Mouse (Mus musculus) left cerebral cortex, postnatal 10 days (tissue): ENCODE measurements around the gene Krtap5-5. TPM values are rescaled to one million over a fixed set of nuclear protein-coding genes. Genes with fewer than 3 reads are reported as not detected.
"Not testable (repeated sequence)": the region's sequence is repeated elsewhere in the genome, so short reads cannot be mapped to it uniquely, and the experiment has no call there.

ENCODE experiments used
- DNase-seq, 2 experiments: peaks; one replicate each; pipeline ENCODE4 v3.0.0; 2021 to 2022; ENCODE audit warnings: low spot score in 2 of 2, mixed read lengths in 1 of 2; ENCODE audit errors: extremely low spot score in 1 of 2
- intact Hi-C: fragments of 180-260 bp; cut with DNase I; formaldehyde crosslinking; loops from one replicate; pipeline ENCODE4 v1.15.1; 2025
- total RNA-seq, 2 experiments: library from RNA; stranded (reverse); gene quantifications; 2 replicates each; pipeline ENCODE4 v1.2.3; 2021

Krtap5-5 gene
- total RNA-seq: not detected

DNA sequence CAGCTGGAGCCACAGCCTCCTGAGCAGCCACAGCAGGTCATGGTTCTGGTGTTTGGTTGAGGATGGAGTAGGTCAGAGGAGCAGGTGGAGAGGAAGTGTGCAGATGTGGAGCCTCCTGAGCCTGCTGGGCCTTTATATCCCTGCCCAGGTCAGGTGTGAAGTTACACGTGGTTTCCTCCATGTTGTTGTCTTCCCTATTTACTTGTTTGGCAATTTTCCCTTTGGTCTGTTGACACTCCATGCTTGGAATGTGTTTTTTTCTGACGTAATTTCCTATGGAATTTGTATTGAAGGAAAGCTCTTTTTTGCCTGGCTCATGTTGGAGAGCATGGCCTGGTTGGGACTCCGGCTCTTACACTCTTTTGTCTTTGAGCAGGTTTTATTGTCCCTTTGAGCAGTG is at the start of gene Krtap5-5:
Gene Krtap5-5 (minus strand): TSS at position 101 of the 400 bp plus-strand sequence.
- intact Hi-C loops, DNase-seq: not testable (repeated sequence)

GRCm38 (mm10) chr7:142279291-142279690 is 49.5 kb upstream of the Krtap5-5 start:
- intact Hi-C loops, DNase-seq: not testable (repeated sequence)

- intact Hi-C loops: loop anchor here (1.0 kb wide), 1 partner anchor 15 kb away; no protein-coding TSS in a partner anchor
- DNase-seq: peak; percentile 39 to 79
Measured at GRCm38 (mm10) chr7:142278183-142278582, 48.4 kb upstream of the Krtap5-5 start.

DNA sequence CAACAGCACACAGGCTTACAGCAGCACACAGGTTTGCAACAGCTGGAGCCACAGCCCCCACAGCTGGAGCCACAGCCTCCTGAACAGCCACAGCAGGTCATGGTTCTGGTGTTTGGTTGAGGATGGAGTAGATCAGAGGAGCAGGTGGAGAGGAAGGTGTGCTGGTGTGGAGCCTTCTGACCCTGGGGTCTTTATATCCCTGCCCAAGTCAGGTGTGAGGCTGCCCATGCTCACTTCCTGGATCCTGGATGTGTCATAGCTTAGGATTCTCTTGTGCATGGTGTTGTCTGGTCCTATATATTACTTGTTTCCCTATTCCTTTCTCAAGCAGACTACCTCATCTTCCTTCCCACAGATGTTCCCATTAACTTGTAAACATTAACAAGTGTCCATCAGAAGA is 44.5 kb upstream of the Krtap5-5 start, which contains the start of gene Gm4559:
Gene Gm4559 (minus strand): TSS at position 101 of the 400 bp plus-strand sequence.
- intact Hi-C loops, DNase-seq: not testable (repeated sequence)

GRCm38 (mm10) chr7:142258254-142258653 is 28.5 kb upstream of the Krtap5-5 start, which contains the start of gene Gm2431:
Gm2431 (minus strand) TSS chr7:142258354.
- intact Hi-C loops: not testable (repeated sequence)

GRCm38 (mm10) chr7:142255517-142255916 is 25.7 kb upstream of the Krtap5-5 start:
- intact Hi-C loops: no loop called here
- DNase-seq: peak; percentile 8 to 42

More at GRCm38 (mm10) chr7:142258254-142258653, 28.5 kb upstream of the Krtap5-5 start, which contains the start of gene Gm2431:
- DNase-seq: not testable (repeated sequence)

- DNase-seq: peak; percentile 3 to 46
- intact Hi-C loops: loop anchor here (5.0 kb wide), 1 partner anchor 103 kb away; no protein-coding TSS in a partner anchor
Measured at GRCm38 (mm10) chr7:142249824-142250223, 20.1 kb upstream of the Krtap5-5 start.

DNA sequence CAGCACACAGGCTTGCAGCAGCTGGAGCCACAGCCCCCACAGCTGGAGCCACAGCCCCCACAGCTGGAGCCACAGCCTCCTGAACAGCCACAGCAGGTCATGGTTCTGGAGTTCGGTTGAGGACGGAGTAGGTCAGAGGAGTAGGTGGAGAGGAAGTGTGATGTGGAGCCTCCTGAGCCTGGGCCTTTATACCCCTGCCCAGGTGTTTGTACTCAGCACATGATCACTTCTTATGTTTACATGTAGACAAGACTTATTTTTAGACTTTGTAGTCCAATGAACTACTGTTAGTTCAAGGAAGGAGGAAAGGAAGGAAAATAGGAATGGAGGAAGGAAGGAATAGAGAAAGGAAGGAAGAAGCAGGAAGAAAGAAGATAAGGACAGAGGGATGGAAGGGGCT is 11.2 kb upstream of the Krtap5-5 start, which contains the start of gene Gm40460:
Gene Gm40460 (minus strand): TSS at position 101 of the 400 bp plus-strand sequence.
- no peak for DNase-seq
- intact Hi-C loops: no loop called here

DNA sequence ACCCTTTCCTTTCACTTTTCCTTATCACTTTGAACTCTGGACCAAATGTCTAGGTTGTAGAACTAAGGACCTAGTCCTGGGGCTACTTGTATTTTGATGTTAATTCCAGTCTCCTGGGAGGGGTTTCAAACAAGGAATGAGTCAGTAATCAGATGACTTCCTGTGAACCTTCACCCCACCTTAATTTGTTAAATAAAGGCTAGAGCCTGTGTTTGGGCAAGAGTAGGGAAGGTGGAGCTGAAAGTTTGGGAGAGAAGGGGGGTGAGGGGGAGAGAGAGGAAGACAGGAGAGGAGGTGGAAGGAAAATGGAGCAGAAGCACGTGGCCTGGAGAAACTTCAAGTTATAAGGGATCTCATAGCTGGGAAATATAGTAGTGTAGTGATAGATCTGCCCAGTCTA is 1.8 kb upstream of the Krtap5-5 start:
- no peak for DNase-seq
- intact Hi-C loops: no loop called here

GRCm38 (mm10) chr7:142224518-142224917 is 5.3 kb downstream of the Krtap5-5 start:
- intact Hi-C loops: no loop called here
- DNase-seq: no peak

DNA sequence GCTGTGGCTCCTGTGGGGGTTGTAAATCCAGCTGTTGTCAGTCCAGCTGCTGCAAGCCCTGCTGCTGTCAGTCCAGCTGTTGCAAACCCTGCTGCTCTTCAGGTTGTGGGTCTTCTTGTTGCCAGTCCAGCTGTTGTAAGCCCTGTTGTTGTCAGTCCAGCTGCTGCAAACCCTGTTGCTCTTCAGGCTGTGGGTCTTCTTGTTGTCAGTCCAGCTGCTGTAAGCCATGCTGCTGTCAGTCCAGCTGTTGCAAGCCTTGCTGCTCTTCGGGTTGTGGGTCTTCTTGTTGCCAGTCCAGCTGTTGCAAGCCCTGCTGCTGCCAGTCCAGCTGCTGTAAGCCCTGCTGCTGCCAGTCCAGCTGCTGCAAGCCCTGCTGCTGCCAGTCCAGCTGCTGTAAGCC is 17.6 kb downstream of the Krtap5-5 start:
- intact Hi-C loops, DNase-seq: not testable (repeated sequence)

GRCm38 (mm10) chr7:142211559-142211958 is 18.2 kb downstream of the Krtap5-5 start, which contains the start of gene Gm7579:
Gm7579 (plus strand) TSS chr7:142211859.
- intact Hi-C loops: no loop called here

DNA sequence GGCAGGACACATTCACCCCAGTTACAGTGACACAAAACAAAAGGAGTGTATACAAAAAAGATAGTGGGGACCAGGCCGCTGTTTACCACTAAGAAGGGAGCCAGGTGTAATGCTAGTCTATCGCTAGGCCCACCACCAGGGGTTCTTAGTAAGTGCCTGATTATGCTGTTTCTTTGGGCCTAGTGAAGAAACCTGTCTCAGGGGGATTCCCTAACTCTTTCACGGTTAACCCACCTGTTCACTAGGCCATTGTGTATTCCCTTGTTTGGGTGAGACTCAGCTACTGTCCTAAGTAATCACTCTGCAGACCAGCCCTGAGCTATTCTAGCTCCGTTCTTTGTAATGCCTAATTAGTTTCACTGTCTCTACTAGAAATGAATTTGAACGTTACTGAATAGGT is 22.9 kb downstream of the Krtap5-5 start:
- DNase-seq, intact Hi-C loops: not testable (repeated sequence)

More at GRCm38 (mm10) chr7:142211559-142211958, 18.2 kb downstream of the Krtap5-5 start, which contains the start of gene Gm7579:
- no peak for DNase-seq

- no peak for DNase-seq
- intact Hi-C loops: no loop called here
Measured at GRCm38 (mm10) chr7:142205488-142205887, 24.3 kb downstream of the Krtap5-5 start.

GRCm38 (mm10) chr7:142201064-142201463 is 28.7 kb downstream of the Krtap5-5 start, which contains the start of gene Krtap5-3:
Krtap5-3 (plus strand) TSS chr7:142201364.
- intact Hi-C loops: no loop called here
- no peak for DNase-seq

DNA sequence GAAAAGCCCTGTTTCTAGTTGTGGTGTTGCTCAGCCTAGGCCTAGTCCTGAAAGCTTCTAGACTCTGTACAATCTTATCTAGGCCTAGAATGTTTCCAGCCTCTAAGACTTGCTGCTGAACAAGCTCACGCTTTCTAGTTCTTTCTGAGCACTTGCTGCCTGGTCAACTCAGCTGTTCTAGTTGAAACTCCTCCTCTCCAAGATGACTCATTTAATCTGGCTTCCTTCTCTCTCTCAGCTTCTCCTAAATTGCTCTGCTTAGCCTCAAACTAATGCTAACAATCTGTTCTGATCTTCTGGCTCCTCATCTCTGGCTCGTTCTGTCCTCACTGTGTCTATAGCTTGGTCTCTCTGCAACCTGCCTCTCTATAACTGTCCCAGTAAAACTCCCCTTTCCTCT is 31.0 kb downstream of the Krtap5-5 start:
- no peak for DNase-seq
- intact Hi-C loops: no loop called here

GRCm38 (mm10) chr7:142190289-142190688 is 39.5 kb downstream of the Krtap5-5 start, which contains the start of gene Gm10153:
Gm10153 (minus strand) TSS chr7:142190389.
- intact Hi-C loops: no loop called here
- no peak for DNase-seq

- intact Hi-C loops: no loop called here
- no peak for DNase-seq
Measured at GRCm38 (mm10) chr7:142188156-142188555, 41.6 kb downstream of the Krtap5-5 start.

GRCm38 (mm10) chr7:142181021-142181420 is 48.8 kb downstream of the Krtap5-5 start:
- DNase-seq: no peak
- intact Hi-C loops: no loop called here
